Mouse (Mus musculus) hindbrain, embryonic 13.5 days (tissue): ENCODE results near the gene Il10ra. TPM values are rescaled to one million over a fixed set of nuclear protein-coding genes. Genes with fewer than 3 reads are reported as not detected.

Experiments used
- ATAC-seq: fragments of 200-750 bp; cut with Nextera tagmentation; 2 replicates; pipeline ENCODE4 v1.8.0; 2017; ENCODE audit warnings: moderate TSS enrichment; ENCODE audit not compliant: low FRiP score
- H3K27ac ChIP-seq: fragments of 300-500 bp; sonication (generic); 2 replicates; pipeline ENCODE4 v1.5.1; 2015; ENCODE audit warnings: inconsistent platforms, mild to moderate bottlenecking, moderate library complexity
- H3K27me3 ChIP-seq: fragments of 300-500 bp; sonication (generic); 2 replicates; pipeline ENCODE4 v1.6.1; 2015; ENCODE audit warnings: mild to moderate bottlenecking, inconsistent platforms
- H3K36me3 ChIP-seq: fragments of 300-500 bp; sonication (generic); 2 replicates; pipeline ENCODE4 v1.6.1; 2015; ENCODE audit warnings: mild to moderate bottlenecking, inconsistent platforms
- H3K4me1 ChIP-seq: fragments of 300-500 bp; sonication (generic); replicated peaks from 2 replicates; pipeline ENCODE4 v1.6.1; 2015; ENCODE audit warnings: inconsistent platforms
- H3K4me2 ChIP-seq: fragments of 300-500 bp; sonication (generic); 2 replicates; pipeline ENCODE4 v1.6.1; 2015; ENCODE audit warnings: inconsistent platforms, mild to moderate bottlenecking, moderate library complexity
- H3K4me3 ChIP-seq: fragments of 300-500 bp; sonication (generic); 2 replicates; pipeline ENCODE4 v1.5.1; 2015; ENCODE audit warnings: mild to moderate bottlenecking, inconsistent platforms
- H3K9ac ChIP-seq: fragments of 300-500 bp; sonication (generic); 2 replicates; pipeline ENCODE4 v1.6.1; 2015; ENCODE audit warnings: mild to moderate bottlenecking, inconsistent platforms
- H3K9me3 ChIP-seq: fragments of 300-500 bp; sonication (generic); 2 replicates; pipeline ENCODE4 v1.6.1; 2016; ENCODE audit warnings: inconsistent platforms
- WGBS: fragments of 180-500 bp; shearing (Covaris S2); methylation state at CpG from one replicate; pipeline ENCODE4 v1.1.7; 2015; 5-methylcytosine and 5-hydroxymethylcytosine counted together
- polyA plus RNA-seq: library from polyadenylated mRNA; unstranded; fragments of >200 nt; fragmentation: Nextera tagmentation; extraction: Ambion mirVana; gene quantifications from 2 replicates; pipeline ENCODE4 v1.2.1, GENCODE M21; 2015

The Il10ra gene
- polyA plus RNA-seq, 1 experiment from 2014 or later, result 0.95 TPM

DNA sequence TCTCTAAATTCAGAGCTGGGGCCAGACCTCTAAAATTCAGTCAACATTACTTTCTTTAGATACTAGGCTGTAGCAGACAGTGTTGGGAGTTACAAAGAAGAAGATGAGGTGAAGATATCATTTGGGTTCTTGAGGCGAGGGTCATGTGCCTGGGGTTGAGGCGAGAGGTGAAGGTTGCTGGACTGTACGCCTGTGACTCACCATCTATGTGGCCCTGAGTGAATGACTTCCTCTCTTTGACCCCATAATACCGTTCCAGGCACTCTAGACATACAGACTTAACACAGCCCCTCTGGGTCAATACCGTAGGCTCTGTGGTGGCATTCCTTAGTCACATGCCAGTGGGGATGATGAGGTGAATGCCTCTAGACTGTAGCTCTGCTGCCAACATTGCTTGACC is 13.5 kb upstream of the Il10ra start:
- Histone ChIP-seq H3K9ac (no peak overlapping the region), H3K27ac (no peak overlapping the region), H3K27me3 (0 out of 2 replicates have a peak, but pooled peaks cover 4% of the 10 kb centered on the region), H3K9me3 (no peaks in the 10 kb centered on the region), H3K4me3 (no peak overlapping the region), H3K4me1 (no peaks in the 10 kb centered on the region), H3K36me3 (no peaks in the 10 kb centered on the region), H3K4me2 (no peak overlapping the region)
- no peak for ATAC-seq
- WGBS, result 90% methylated on average over 5 of the region's 5 CpGs

DNA sequence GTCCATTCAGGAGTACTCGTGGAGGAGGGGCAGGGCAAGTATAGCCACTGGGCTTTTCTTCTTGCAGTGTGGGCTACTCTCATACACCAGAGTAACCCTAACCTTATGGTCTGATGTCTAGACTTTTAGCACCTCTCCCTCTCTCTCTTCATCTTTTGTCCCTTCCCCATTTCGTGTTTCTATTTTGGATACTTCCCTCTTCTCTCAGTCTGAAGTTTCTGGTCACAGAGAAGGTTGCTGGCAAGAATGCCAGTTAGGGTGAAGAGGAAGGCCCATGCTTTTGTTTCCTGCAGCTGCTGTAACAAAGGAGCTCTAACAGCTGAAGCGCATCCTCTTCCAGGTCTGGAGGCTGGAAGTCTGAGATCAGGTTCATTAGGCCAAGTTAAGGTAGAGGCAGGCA is 11.9 kb upstream of the Il10ra start:
- Histone ChIP-seq H3K4me3 (no peak overlapping the region), H3K9ac (no peak overlapping the region), H3K36me3 (no peaks in the 10 kb centered on the region), H3K4me2 (no peak overlapping the region), H3K27me3 (0 out of 2 replicates have a peak, but pooled peaks cover 4% of the 10 kb centered on the region), H3K4me1 (no peaks in the 10 kb centered on the region), H3K27ac (no peak overlapping the region), H3K9me3 (no peaks in the 10 kb centered on the region)
- 77% methylated on average over 3 of the region's 3 CpGs for WGBS
- ATAC-seq, result no peak

DNA sequence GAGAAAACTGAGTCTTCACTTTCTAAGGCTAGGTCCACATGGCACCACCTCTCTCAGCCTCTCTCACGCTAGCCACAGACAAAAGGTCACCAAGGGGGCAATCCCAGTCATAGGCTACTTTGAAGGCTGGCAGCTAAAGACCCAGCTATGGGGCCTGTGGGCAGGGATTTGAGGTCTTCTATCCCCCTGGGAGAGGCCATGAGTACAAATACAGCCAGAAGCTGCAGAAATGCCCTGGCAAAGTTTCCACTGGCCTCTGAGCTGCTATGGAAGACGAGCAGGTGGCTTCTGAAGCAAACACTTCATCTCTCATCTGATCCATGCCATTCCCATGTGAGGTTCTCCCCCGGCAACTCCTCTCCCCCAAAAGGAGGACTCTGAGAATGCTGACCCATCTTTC is 11.1 kb upstream of the Il10ra start:
- no peak for ATAC-seq
- 76% methylated on average over 3 of the region's 3 CpGs for WGBS
- H3K9me3 ChIP-seq, result no peaks in the 10 kb centered on the region

DNA sequence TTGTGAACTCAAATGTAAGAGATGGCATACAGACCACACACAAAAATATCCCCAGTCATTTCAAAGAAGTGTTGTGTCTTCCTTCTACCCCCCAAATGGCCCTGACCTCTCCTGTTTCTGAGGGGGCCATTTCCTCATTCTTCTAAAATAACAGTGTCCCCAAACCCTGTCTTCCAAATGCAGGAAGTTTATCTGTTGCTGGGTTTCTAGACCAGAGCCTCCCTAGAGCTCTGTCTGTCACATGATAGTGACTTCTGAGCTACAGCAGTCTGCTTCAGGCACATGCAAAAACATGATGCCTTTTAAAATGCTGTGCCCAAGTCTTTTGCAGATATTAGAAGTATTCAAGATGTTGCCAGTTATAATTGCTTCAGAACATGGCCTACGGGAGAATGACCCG is 5.7 kb upstream of the Il10ra start:
- Histone ChIP-seq H3K9me3 (no peaks in the 10 kb centered on the region), H3K27me3 (peaks cover 14% of the 10 kb centered on the region), H3K36me3 (no peaks in the 10 kb centered on the region), H3K4me2 (no peak overlapping the region), H3K27ac (no peak overlapping the region), H3K9ac (no peak overlapping the region), H3K4me1 (no peaks in the 10 kb centered on the region), H3K4me3 (no peak overlapping the region)
- no peak for ATAC-seq
- WGBS, result 92% methylated on average over 2 of the region's 2 CpGs

More for the DNA sequence above, 11.1 kb upstream of the Il10ra start:
- no peaks in the 10 kb centered on the region for H3K4me1 ChIP-seq
- no peak overlapping the region for H3K27ac ChIP-seq
- no peak overlapping the region for H3K4me3 ChIP-seq
- H3K36me3 ChIP-seq, result no peaks in the 10 kb centered on the region
- H3K9ac ChIP-seq, result no peak overlapping the region
- no peak overlapping the region for H3K4me2 ChIP-seq
- H3K27me3 ChIP-seq, result 0 out of 2 replicates have a peak, but pooled peaks cover 4% of the 10 kb centered on the region

DNA sequence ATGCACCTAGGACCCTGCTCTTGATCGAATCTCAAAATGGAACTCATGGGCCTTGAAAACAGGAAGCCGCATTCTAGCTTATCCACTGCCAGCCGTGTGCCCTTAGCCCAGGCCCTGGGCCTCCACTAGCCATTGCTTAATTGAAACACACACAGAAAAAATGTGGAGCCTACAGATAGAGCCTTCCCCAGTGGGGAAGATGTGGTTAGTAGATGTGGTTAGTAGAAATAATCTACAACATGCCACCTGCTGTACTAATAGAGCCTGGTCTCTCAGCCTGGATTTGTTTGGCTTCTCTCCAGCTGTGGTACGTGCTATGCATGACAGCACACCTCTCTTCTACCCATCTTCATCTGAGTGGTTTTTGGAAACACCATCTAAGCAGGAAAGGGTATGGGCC is 5.3 kb upstream of the Il10ra start:
- Histone ChIP-seq H3K4me3 (no peak overlapping the region), H3K4me1 (peaks cover 2% of the 10 kb centered on the region), H3K9ac (no peak overlapping the region), H3K9me3 (no peaks in the 10 kb centered on the region), H3K36me3 (no peaks in the 10 kb centered on the region), H3K27me3 (peaks cover 18% of the 10 kb centered on the region), H3K4me2 (no peak overlapping the region), H3K27ac (no peak overlapping the region)
- 82% methylated on average over 4 of the region's 4 CpGs for WGBS
- ATAC-seq, result no peak

DNA sequence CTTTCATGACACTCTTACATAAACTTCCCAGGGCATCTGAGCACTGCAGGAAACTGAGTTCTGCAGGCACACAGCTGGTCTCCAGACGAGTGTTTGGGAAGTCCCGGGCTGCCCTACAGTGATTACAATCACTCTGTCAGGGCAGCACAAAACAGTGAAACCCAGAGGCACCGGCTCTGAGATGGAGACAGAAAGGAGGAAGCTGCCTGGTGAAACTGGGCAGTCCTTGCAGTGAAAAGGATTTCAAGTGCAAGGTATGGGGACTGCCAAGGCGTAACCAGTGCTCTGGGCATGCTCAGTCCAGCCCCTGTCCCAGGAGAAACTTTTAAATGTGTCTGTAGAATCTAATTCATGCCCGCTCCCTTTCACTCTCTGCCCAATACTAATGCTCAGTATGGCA is 3.3 kb upstream of the Il10ra start:
- H3K4me3 ChIP-seq, result no peak overlapping the region
- peaks cover 11% of the 10 kb centered on the region for H3K4me1 ChIP-seq
- WGBS, result 46% methylated on average over 5 of the region's 5 CpGs
- no peak overlapping the region for H3K4me2 ChIP-seq
- no peak overlapping the region for H3K27ac ChIP-seq
- ATAC-seq, result no peak
- H3K9ac ChIP-seq, result no peak overlapping the region
- no peaks in the 10 kb centered on the region for H3K9me3 ChIP-seq
- no peaks in the 10 kb centered on the region for H3K36me3 ChIP-seq
- peaks cover 39% of the 10 kb centered on the region for H3K27me3 ChIP-seq

DNA sequence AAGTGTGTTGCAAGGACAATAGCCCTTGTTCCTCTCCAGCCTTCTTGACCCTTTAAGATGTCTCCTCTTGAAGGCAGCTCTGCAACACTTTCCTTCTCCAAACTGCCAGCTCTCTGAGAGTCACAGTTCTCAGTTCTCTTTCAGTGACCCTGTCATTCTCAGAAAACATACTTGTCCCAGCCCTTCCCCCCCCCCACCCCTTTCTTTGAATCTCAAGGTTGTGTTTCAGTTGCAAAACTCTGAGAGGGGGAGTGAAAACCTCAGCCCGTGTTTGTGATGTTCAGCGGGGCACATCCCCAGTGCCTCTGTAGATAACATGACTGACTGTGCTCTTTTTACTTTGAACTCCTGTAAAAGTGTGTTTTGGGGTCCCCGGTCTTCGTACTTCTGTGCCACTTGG is 870 bp downstream of the Il10ra start:
- no peak overlapping the region for H3K4me3 ChIP-seq
- no peak overlapping the region for H3K9ac ChIP-seq

DNA sequence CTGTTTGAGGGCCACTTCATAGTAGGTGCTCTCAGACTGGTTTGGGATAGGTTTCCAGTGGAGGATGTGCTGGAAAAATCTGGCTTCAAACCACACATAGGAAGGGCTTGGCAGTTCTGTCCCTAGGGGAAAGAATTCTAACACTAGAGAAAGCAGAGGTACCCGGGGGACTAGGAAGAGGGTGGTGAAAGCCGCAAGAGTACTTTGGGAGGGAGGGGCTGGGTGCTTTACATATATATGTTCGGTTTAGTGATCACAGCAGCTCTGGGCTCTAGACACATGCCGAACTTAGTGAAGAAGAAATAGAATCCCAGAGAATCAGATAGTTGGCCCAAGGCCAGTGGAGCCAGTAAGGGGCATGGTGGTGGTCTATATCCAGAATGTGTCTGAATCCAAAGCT is 1.9 kb downstream of the Il10ra start:
- Histone ChIP-seq H3K27me3 (peaks cover 39% of the 10 kb centered on the region), H3K27ac (no peak overlapping the region), H3K36me3 (no peaks in the 10 kb centered on the region), H3K4me2 (no peak overlapping the region), H3K9me3 (no peaks in the 10 kb centered on the region), H3K9ac (no peak overlapping the region), H3K4me1 (peaks cover 11% of the 10 kb centered on the region), H3K4me3 (no peak overlapping the region)
- 93% methylated on average over 4 of the region's 4 CpGs for WGBS
- ATAC-seq, result no peak

More for the DNA sequence above, 870 bp downstream of the Il10ra start:
- no peak overlapping the region for H3K27ac ChIP-seq
- H3K4me1 ChIP-seq, result peaks cover 11% of the 10 kb centered on the region
- peaks cover 39% of the 10 kb centered on the region for H3K27me3 ChIP-seq
- no peak for ATAC-seq
- H3K4me2 ChIP-seq, result no peak overlapping the region
- no peaks in the 10 kb centered on the region for H3K9me3 ChIP-seq
- no peaks in the 10 kb centered on the region for H3K36me3 ChIP-seq
- 66% methylated on average over 4 of the region's 4 CpGs for WGBS

DNA sequence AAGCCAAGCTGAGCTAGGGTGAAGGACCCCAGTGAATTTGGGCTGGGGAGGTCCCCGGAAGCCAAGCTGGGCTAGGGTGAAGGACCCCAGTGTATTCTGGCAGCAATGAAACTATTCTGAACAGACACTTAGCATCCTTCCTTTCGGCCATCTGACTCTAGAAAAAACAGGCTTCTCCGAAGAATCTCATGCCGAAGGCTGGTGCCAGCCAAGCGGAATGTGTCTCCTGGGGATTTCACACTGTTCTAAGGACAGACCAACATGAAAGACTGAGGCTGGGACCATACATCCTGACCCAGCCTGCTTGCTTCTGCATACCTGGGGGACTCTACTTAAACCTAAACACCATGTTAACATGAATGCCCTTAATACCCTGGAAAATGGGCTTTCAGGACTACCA is 7.1 kb downstream of the Il10ra start:
- Histone ChIP-seq H3K36me3 (no peaks in the 10 kb centered on the region), H3K9ac (no peak overlapping the region), H3K9me3 (no peaks in the 10 kb centered on the region), H3K4me2 (no peak overlapping the region), H3K4me1 (0 out of 2 replicates have a peak, but pooled peaks cover 3% of the 10 kb centered on the region), H3K27ac (no peak overlapping the region), H3K4me3 (no peak overlapping the region), H3K27me3 (no peaks in the 10 kb centered on the region)
- no peak for ATAC-seq
- 71% methylated on average over 5 of the region's 5 CpGs for WGBS

DNA sequence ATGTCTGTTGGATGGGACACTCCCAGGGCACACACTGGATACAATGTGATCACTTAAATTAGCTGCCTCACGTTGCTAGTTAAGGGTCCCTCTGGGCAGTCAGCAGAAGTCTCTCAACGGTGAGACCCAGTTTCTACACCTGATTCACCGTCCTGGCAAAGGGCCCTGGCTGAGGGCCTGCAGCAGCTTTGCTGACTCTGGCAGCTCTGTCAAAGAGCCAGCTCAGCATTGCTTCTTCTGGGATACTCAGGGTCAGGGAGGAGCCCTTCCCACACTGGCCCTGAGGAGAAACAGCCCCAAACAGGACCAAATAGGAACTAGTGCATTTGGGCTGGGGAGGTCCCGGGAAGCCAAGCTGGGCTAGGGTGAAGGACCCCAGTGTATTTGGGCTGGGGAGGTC is 7.5 kb downstream of the Il10ra start:
- H3K36me3 ChIP-seq, result no peaks in the 10 kb centered on the region
- H3K4me1 ChIP-seq, result 0 out of 2 replicates have a peak, but pooled peaks cover 3% of the 10 kb centered on the region
- no peaks in the 10 kb centered on the region for H3K27me3 ChIP-seq
- no peak overlapping the region for H3K27ac ChIP-seq
- H3K4me3 ChIP-seq, result no peak overlapping the region
- H3K9me3 ChIP-seq, result no peaks in the 10 kb centered on the region
- 56% methylated on average over 4 of the region's 4 CpGs for WGBS
- no peak overlapping the region for H3K9ac ChIP-seq
- no peak overlapping the region for H3K4me2 ChIP-seq
- no peak for ATAC-seq

DNA sequence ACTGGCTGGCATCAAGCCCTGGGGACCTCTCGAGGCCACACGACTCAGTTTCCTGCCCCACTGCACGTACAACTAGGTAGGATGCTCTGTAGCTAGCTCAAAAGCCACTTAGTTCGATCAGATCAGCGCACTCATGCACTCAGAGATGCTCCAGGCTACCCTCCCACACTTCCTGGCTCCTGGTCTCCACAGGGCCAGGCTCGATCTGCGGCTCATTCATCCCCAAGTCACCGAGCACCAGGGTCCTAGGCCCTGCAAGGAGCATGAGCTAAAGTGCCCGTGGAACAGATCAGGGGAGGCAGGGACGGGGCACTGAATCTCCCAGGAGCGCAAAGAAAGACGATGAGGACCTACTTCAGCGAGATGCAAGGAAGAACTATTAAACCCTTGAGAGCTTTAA is 9.9 kb downstream of the Il10ra start:
- 0 out of 2 replicates have a peak, but pooled peaks cover 3% of the 10 kb centered on the region for H3K4me1 ChIP-seq
- no peak overlapping the region for H3K4me3 ChIP-seq
- H3K36me3 ChIP-seq, result no peaks in the 10 kb centered on the region
- H3K9ac ChIP-seq, result no peak overlapping the region
- 90% methylated on average over 13 of the region's 13 CpGs for WGBS
- no peak overlapping the region for H3K4me2 ChIP-seq
- no peak overlapping the region for H3K27ac ChIP-seq
- no peak for ATAC-seq
- no peaks in the 10 kb centered on the region for H3K9me3 ChIP-seq
- H3K27me3 ChIP-seq, result no peaks in the 10 kb centered on the region

DNA sequence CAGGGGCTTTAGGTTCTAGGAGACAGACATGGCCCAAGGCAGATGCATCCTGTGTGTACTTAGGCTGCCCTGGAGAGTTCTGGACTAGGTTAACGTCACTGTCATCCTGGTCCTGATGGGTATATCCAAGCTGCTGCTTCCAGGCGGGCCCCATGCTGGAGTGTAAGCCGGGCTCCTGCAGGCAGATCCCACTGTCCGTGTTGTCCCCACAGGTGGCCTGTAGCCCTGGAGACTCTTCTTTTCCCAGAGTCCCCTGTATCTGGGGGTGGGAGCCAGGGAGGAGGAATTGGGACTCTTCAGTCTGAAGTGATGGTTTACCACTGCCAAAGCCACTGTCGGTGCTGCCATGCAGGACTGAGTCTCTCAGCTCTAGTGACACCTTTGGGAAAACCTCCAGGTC is 13.0 kb downstream of the Il10ra start:
- Histone ChIP-seq H3K9ac (no peak overlapping the region), H3K4me3 (no peak overlapping the region), H3K27me3 (no peaks in the 10 kb centered on the region), H3K27ac (no peak overlapping the region), H3K4me2 (no peak overlapping the region), H3K9me3 (no peaks in the 10 kb centered on the region), H3K36me3 (no peaks in the 10 kb centered on the region), H3K4me1 (no peaks in the 10 kb centered on the region)
- WGBS, result 87% methylated on average over 5 of the region's 5 CpGs
- no peak for ATAC-seq

DNA sequence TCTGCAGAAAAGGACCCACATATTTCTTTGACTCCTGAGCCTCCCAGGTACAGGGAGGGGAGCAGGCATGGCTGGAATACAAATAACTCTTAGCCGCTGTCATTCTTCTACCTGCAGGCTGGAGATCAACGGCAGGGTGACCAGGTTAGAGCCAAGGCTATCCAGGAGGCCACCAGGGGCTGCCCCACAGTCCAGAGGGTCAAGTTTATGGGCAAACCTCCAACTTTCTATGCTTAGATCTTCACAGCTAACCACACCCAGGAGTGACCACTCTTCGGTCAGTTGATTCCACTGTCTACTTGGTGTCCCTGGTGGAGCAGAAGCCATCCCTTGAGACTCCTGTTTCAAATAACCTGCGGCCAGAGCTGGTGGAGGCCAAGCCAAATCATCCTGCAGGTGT is 13.5 kb downstream of the Il10ra start:
- H3K27me3 ChIP-seq, result no peaks in the 10 kb centered on the region
- no peaks in the 10 kb centered on the region for H3K4me1 ChIP-seq
- no peak for ATAC-seq
- no peak overlapping the region for H3K9ac ChIP-seq
- no peak overlapping the region for H3K4me3 ChIP-seq
- H3K27ac ChIP-seq, result no peak overlapping the region
- no peaks in the 10 kb centered on the region for H3K36me3 ChIP-seq
- H3K4me2 ChIP-seq, result no peak overlapping the region
- H3K9me3 ChIP-seq, result no peaks in the 10 kb centered on the region
- WGBS, result 95% methylated on average over 4 of the region's 4 CpGs
